Mouse (Mus musculus): Measurements from ENCODE around the gene Nat14.

The Nat14 gene

DNA sequence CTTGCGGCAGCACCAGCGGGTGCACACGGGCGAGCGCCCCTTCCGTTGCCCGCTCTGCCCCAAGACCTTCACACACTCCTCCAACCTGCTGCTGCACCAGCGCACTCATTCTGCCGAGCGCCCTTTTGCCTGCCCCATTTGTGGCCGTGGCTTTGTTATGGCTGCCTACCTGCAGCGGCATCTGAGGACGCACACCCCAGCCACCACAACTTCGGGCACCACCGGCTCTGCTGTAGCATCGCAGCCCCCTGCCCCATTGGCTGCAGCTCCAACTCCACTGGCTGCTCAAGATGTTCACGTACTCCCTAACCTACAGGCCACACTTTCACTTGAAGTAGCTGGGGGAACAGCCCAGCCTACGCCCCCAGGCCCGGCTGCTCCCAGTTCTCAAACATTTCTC lies 1.3 kb upstream of the Nat14 start:
- no peak for DNase-seq (ENCODE audit: low spot score in 2 of 2)

DNA sequence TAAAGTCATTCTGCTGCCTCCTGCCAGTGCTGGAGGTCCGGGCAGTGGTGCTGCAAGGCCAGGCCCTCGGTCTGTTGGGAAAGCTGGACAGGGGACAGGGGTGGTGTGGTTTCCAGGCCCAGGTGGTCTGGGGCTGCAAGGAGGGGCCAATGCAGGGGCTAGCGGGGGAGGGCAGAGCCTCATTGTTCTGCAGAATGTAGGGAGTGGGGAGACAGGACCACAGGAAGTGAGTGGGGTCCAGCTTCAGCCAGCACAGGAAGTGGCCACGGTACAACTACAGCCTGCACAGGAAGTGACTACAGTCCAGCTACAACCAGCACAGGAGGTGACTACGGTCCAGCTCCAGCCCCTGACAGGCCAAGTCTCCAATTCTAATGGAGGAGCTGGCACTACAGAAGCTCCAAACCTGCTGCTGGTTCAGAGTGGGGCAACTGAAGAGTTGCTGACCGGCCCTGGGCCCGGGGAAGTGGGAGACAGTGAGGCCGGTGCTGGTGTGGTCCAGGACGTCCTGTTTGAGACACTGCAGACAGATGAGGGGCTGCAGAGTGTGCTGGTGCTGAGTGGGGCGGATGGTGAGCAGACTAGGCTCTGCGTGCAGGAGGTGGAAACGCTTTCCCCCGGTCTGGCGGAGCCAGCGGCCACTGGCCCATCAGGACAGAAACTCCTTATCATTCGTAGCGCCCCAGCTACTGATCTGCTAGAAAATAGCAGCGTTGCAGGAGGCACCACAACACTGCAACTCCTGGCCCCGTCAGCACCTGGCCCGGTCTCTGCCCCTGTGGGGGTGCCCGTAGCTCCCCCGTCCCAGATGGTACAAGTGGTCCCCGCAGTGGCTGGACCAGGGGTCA lies 628 bp upstream of the Nat14 start:
- DNase-seq (ENCODE audit: low spot score in 2 of 2) = no peak

DNA sequence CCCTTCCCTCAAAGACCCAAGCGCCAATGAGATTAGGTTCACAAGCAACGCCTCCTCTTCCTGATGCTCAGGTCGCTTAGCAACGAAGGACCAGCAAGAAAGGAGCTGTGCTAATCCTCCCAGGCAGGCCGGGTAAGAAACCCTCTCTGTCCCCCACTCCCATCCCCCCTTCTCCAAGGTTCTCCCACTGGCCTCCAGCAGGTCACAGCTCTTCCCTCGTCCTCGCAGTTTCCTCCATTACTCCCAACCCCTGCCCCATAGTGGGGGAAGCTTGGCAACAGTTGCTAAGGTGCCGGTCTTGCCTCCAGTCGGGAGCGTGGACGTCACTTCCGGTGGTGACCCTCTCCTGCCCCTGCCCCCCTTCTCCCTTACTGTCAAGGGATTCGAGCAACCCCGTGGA lies 680 bp downstream of the Nat14 start:
- DNase-seq (ENCODE audit: low spot score in 2 of 2) = peak; percentile 65 to 74

DNA sequence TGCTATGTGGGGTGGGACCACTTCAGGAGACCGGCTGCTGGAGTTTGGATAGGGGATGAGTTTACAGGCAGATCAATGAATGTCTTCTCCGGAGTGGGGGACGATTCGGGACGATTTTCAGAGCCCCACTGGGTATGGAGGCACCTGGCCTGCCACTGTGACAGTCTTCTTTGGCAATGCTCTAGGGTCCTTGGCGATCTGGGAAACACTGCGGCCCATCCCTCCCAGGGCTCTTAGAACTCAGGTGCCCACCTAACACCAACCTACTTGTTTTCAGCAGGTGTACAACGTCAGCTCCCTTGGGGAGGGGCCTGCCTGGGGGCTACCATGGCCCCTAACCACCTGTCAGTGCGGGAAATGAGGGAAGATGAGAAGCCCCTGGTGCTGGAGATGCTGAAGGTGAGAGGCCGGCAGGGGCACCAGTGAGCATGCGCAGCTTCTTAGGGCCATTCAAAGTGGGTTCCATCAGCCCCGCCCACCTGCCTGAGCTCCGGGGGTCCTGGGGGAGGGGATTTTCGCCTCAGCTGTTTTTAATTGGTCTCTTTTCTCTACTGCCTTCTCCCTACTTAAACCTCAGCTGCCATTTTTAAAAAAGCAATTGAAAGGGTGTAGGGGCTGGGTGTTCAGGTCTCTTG lies 1.2 kb downstream of the Nat14 start:
- DNase-seq (ENCODE audit: low spot score in 2 of 2) = no peak

DNA sequence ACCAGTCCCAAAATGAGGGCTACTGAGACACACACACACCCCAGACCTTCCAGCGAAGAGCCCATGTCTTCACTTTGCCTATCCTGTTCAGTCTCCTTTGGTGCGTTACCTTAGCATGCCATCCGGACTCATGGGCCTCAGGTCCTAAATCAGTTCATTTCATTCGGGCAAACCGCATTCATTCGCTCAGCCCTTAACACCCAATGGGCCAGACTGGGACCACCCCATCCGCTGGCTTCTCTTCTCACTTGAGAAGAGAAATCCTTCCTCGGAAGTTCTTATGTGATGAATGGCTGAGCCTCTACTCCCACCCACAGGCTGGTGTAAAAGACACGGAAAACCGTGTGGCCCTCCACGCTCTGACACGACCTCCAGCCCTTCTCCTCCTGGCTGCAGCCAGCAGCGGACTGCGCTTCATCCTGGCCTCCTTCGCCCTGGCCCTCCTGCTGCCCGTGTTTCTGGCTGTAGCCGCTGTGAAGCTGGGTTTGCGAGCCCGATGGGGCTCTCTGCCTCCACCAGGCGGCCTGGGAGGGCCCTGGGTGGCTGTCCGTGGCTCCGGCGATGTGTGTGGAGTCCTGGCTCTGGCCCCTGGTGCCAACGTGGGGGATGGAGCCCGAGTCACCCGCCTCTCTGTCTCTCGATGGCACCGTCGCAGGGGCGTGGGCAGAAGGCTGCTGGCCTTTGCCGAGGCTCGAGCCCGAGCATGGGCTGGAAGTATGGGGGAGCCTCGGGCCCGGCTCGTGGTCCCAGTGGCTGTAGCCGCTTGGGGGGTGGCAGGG lies 1.9 kb downstream of the Nat14 start:
- peak in 1 of 2 experiments; percentile 49 for DNase-seq (ENCODE audit: low spot score in 2 of 2)

DNA sequence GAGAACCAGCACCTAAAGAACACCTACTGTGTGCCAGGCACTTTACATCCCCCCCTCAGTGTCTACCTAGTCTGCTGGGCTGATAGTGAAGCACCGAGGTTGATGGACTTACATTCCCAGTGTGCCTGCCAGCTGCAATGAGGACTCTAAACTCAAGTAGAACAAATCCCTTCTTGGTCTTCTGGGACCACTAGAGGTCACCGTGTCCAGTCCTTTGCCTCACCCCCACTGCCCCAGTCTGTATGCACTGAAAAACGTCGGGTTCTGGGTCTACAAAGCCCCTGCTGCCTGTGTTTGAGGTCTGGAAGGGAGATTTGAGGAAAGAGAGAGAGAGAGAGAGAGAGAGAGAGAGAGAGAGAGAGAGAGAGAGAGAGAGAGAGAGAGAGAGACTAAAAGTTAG lies 2.7 kb downstream of the Nat14 start:
- DNase-seq (ENCODE audit: low spot score in 2 of 2) = no peak

DNA sequence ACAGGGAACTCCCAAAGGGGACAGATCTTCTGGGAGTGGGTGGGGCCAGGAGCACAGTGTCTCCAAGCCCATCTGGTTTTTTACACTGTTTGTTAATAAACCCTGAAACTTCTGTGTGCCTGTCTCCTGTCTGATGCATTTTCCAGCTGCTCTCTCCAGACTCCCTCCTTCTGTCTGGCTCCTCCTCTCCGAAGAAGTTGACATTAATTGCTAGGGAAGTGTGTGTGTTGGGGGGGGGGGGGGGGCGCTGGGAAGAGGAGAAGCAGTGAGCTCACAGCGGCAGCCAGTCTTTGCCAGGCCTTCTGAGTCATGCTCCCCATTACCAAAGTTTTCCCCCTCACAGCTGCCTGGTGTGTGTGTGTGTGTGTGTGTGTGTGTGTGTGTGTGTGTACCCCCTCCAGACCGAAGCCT lies 3.1 kb downstream of the Nat14 start:
- peak; percentile 78 to 81 for DNase-seq (ENCODE audit: low spot score in 2 of 2)

DNA sequence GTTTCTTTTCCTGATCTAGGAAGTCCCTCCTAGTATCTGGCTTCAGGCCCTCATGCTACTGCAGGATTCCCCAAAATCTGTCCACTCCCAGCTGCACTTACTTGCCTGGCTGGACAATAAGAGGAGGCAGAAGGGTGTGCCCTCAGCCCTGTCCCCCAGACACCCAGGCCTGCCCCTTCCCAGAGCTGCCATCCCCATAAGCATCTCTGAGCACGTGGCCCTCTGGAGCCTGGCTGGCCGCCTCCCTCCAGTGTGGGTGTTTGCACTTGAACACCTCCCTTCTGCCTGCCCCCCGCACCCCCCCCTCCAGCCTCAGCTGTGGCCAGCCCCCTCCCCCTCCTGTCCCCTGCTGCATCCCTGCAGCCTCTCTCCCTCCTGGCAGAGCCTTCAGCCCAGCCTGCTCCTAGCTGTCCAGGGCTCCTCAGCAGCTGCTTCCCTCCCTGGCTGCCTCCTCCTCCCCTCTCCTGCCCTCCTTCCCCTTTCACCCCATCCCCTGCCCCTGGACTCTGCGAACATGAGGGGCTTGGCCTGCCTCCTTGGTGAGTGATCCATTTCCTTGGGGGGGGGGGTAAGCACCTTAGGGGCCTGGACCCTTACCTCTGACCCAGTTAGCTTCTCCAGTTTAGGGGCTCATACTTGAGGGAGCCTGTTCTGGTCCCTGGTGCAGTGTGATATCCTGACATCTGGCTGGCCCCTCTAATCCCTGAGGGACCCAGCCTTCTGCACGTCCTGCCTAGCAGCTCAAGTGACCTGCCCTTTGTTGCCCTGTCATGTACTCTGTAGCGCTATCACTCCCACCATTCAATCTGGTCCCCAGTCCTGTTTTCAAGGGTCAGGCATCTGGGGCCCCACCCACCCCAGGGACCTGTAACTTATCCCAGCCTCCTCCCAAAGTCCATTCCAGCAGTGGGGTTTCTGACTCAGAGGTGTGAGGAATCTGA lies 3.9 kb downstream of the Nat14 start, which contains the start of gene Ssc5d:
Gene Ssc5d (plus strand): TSS at position 345 of the 941 bp plus-strand sequence.
- DNase-seq (ENCODE audit: low spot score in 2 of 2) = peak; percentile 66 to 67

DNA sequence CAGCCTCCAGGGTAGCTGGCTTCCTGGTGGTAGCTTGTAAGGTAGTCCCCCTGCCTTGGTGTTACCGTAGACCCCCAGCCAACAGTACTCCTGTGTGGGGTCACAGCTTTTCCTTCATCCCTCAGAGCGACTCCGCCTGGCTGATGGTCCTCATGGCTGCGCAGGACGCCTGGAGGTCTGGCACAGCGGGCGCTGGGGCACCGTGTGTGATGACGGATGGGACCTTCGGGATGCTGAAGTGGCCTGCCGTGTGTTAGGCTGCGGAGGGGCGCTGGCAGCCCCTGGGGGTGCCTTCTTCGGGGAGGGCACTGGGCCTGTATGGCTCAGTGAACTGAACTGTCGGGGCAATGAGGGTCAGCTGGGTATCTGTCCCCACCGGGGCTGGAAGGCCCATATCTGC lies 5.0 kb downstream of the Nat14 start:
- DNase-seq (ENCODE audit: low spot score in 2 of 2) = no peak

DNA sequence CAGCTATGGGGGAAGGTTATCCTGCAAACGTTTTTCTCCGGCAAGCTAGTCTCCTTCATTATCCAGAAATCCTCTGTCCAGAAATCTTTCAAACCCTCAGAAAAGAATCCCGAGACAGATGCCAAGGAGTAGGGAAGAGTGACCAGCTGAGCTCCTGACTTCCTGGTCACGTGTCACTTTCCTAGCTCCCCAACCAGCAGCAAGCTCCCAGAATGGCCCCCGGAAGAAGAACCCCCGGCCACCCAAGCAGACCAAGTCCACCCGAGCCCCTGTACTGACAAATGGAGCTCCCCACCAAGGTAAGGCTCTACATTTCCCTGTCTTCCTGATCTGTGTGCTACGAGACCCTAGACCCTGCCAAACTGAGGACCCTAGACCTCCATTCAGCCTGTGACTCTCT lies 5.9 kb downstream of the Nat14 start:
- DNase-seq (ENCODE audit: low spot score in 2 of 2) = no peak

DNA sequence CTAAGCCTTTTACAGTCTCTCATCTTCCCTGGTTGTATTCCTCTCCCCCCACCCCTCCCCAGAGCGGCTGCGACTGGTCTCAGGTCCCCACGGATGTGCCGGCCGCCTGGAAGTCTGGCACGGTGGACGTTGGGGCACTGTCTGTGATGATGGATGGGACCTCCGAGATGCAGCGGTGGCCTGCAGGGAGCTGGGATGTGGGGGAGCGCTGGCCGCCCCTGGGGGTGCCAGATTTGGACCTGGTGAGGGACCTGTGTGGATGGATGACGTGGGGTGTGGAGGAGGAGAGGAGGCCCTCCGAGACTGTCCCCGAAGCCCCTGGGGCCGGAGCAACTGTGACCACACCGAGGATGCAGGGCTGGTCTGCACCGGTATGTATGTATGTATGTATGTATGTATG lies 6.5 kb downstream of the Nat14 start:
- DNase-seq (ENCODE audit: low spot score in 2 of 2) = no peak

DNA sequence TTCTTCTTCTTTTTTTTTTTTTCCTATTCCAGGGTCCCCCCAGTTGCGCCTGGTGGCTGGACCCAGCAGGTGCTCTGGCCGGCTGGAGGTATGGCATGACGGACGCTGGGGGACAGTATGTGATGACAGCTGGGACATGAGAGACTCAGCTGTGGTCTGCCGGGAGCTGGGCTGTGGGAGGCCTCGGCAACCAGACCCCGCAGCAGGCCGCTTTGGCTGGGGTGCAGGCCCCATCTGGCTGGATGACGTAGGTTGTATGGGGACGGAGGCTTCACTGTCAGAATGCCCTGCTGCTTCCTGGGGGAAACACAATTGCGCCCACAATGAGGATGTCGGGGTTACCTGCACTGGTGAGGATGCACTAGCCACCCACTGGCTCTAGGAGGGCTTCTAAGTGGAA lies 11.3 kb downstream of the Nat14 start:
- DNase-seq (ENCODE audit: low spot score in 2 of 2) = no peak

DNA sequence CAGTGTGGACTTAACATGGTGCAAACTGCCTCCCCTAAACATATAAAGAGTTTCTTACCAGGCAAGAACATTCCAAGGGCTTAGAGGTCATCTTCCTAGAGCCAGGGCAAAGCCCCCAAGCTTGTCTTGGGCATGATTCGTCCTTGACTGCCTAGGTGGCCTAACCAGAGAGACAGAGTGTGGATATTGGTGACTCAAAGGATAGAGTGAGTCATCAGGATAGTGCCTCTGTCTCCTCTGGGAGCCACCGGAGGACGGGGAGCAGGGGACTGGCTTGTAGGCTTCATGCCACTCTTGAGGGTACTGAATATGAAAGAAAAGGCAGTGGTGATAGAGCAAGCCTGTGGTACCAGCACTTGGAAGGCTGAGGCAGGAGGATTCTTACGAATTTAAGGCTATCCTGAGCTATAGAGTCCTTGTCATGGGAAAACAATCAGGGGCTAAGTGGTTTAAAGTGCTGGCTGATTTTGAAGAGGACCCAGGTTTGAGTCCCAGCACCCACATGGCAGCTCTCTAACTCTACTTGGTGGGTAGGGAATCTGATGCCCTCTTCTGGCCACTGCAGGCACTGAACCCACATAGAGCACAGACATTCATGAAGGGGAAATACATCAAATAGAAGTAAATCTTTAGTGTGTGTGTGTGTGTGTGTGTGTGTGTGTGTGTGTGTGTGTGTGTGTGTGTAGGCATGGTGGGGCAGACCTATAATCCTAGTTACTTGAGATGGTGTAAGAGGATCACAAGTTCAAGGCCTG lies 12.5 kb downstream of the Nat14 start:
- DNase-seq (ENCODE audit: low spot score in 2 of 2) = no peak

DNA sequence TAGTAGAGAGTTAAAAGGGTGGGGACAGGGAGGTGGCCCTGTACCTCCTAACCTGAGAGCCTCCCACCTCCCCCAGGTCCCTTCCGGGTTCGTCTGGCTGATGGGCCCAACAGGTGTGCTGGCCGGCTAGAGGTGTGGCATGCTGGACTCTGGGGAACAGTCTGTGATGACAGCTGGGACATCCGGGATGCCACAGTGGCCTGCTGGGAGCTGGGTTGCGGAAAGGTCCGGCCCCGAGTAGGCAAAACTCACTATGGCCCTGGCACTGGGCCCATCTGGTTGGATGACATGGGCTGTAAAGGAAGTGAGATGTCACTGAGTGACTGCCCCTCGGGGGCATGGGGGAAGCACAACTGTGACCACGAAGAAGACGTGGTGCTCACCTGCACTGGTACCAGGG lies 15.0 kb downstream of the Nat14 start:
- no peak for DNase-seq (ENCODE audit: low spot score in 2 of 2)

DNA sequence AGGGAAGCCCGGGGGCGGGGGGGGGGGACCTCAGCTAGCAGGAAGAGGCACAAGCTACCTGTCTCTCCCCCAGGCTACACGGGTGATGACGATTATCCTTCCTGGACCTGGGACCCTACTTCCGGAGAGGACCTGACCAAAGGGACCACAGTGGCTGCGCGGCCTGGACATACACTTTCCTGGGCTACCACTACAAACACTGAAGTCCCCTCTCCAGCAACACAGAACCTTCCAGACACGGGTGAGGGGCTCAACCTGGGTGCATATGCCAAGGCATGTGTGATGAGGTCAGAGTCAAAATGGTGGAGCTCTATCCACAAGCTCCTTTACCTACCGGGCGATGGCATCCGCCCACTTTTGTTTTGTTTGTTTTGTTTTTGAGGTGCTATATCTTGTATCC lies 15.6 kb downstream of the Nat14 start:
- no peak for DNase-seq (ENCODE audit: low spot score in 2 of 2)

DNA sequence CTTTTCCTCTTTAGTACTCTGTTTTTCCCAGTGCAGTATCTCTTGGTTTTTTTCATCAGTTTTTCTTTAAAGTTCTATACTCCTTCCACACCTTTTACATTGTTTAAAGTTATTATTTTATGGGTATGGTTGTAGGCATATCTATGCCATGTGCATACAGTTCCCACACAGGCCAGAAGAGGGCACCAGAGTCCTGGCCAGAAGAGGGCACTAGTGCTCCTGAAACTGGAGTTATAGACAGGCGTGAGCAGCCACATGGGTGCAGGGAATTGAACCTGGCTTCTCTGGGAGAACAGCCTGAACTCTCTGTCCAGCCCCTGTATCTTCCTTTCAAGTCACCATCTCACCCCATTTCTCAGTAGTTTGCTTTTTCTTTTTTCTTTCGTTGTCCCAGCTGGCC lies 16.6 kb downstream of the Nat14 start:
- DNase-seq (ENCODE audit: low spot score in 2 of 2) = peak in 1 of 2 experiments; percentile 67

DNA sequence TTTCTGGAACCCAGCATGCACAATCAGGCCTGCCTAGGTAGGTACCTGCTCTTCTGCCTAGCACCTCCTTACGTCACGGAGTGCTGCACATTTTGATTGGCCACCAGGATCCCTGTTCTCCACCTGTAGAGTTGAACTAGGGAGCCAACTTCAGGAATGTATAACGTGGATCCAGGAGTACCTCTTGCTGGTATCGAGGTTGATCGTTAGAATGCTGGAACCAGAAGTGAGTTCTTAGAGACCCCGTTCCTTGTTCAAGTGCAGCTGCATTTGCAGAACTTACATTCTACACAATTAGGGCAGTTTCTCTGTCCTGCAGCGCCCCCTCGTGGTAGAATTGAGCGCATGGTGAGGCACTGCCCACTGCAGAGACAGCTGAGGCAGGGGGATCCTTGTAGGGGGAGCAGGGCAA lies 18.2 kb downstream of the Nat14 start:
- DNase-seq (ENCODE audit: low spot score in 2 of 2) = peak; percentile 66 to 81

DNA sequence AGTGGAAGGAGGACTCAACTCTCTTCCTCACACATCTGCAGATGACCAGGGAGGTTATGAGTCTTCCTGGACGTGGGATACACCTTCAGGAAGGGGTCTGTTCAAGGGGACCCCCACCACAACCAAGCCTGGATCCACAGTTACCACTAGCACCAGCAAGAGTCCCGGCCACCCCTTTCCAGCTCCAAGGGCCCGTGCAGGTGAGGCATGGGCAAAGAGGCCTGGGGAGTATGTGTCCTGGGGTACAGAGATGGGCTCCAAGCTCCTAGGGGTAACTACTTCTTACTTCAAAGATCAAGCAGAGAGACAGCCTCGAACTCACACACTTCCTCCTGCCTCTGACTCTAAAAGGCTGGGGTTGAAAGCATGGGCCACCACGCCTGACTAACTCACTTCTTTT lies 20.8 kb downstream of the Nat14 start:
- DNase-seq (ENCODE audit: low spot score in 2 of 2) = no peak

DNA sequence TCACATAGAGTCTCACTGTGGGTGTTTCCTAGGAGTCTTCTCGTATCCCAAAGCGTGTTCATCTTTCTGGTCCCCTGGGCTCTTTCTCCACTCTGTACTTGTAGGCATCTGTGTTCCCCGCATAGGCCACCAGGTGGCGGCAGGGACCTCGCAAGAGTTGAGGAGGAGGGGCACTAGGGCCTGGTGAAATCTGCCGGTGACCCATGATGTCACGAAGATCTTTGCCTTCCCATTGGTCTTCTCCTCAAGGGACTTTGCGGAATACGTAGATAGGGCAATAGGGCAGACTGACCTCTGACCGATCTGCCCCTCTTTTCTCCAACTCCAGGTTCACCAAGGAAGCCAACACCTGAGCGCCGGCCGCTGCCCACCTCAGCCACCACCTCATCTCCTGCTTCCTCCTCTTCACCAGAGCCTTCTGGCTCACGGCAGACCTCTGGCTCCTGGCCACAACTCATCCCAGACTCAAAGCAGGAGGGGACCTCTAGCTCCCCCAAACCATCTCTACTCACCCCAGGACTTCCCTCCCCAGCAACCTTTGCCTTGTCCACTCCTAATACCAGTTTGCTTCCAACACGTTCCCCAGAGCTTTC lies 21.5 kb downstream of the Nat14 start:
- peak; percentile 91 to 94 for DNase-seq (ENCODE audit: low spot score in 2 of 2)

DNA sequence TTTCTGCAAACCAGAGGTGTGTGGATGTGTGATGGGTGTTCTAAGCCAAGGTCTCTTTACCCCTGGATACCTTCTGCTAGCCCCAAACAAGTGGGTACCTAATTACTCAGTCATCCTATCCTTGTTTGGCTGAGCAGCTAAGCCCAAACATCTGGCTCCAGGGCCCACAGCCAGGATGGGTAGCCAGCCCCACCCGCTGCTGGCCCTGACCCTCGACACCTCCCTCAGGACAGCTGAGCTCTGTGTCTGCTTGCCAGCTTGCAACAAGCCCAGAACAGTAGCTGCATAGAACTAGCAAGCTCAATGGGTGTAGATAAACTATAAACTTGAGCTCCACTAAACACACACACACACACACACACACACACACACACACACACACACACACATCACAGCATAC lies 26.0 kb downstream of the Nat14 start:
- DNase-seq (ENCODE audit: low spot score in 2 of 2) = peak; percentile 53 to 80

Measured in heart, adult 9 months (tissue).